Mouse (Mus musculus): ENCODE measurements around the gene Fgfr2.
"Not testable (repeated sequence)": the region's sequence is repeated elsewhere in the genome, so short reads cannot be mapped to it uniquely, and the experiment has no call there.

Fgfr2 gene

DNA sequence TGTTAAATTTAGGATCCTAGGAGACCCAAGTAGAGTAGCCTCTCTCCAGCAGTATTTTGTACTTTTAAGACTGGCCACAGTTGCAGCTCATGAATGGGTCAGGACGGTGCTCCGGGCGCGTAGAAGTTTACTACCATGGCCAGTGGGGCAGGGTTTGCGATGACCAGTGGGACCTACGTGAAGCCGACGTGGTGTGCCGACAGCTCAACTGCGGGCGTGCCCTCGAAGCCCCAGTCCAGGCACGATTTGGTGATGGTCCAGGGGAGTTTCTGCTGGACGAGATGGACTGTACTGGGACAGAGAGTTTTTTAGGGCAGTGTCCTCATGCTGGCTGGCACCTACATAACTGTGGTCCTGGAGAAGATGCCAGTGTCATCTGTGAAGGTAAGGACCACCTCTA lies 1935.2 kb downstream of the Fgfr2 start:
- DNase-seq, result no peak

DNA sequence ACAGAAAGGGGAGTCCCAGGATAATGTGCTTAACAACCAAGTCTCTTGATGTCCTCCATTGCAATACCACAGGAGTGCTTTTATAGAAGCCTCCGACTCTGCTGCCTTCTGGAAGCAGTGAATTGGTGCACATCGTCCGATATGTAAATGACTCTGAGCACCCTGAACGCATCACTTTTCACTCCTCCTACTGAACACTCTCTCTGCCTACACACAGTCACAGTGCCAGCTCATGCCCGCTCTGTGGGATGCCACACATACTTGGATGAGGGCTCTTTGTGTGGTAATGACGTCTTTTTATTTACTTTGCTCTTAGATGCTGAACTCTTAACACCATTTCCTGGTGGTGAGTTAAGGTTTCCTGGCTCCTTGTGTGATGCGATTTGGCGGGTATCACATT lies 1936.1 kb downstream of the Fgfr2 start:
- DNase-seq, result peak; percentile 85

DNA sequence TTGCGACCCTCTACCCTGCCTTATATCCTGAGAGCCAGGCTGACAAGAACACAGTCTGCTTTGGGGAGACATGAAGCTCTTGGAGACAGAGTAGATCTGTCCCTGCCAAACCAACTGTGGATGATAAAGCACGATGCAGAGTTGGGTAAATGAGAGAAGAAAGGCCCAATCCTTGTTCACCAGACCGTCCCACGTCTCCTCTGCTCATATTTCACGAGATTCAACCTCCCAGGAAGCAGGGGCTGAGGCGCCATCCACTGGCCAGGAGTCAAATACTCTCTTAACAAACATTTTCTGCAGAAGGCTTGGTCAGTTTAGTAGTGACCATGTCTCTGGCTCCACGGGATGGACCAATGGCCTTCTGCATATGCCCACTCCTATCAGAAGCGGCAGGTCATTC lies 1938.8 kb downstream of the Fgfr2 start:
- no peak for DNase-seq

DNA sequence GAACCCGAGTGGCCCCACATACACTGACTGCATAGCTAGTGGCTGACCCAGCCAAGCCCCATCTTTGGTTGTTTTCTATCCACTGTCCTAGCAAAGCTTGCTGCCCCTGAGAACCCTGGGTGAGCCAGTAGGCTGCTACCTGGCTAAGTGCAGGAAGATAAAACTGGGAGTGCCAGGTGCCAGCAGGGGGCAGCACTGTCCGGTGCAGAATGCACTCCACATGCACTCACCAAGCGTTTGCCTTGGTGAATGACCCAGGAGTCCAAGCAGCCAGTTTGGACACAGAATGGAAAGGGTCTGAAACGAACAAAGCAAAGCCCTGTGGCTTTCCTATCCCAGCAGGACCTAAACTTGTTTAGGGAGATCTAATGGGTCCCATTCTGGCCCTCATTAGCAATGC lies 1940.5 kb downstream of the Fgfr2 start:
- DNase-seq, result peak; percentile 28

DNA sequence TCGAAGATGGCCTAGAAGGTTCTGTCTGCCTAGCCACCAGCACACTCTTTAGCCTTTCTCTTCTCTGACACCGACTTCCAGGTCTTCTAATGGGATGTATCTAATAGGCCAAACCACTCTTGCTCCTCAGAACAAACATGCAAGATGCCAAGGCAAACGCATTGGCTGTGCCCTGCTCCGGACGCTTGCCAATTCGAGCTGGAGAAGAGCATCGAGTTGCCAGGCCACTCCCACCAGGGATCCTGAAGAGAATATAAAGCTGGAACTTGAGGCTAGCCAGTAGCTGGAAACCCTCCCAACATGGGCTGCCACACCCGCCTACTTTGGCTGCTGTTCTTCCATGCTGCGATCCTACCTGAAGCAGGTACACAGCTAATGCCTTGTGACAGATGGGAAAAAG lies 1949.0 kb downstream of the Fgfr2 start, which contains the start of gene 5430419D17Rik:
Gene 5430419D17Rik, plus strand, starts transcription at position 282 of the 400 bp plus-strand sequence.
- DNase-seq, result no peak

GRCm38 (mm10) chr7:131169099-131169498 lies 1954.1 kb downstream of the Fgfr2 start:
- no peak for DNase-seq

GRCm38 (mm10) chr7:131167771-131168170 lies 1955.4 kb downstream of the Fgfr2 start:
- no peak for DNase-seq

GRCm38 (mm10) chr7:131162251-131162650 lies 1960.9 kb downstream of the Fgfr2 start:
- DNase-seq, result no peak

DNA sequence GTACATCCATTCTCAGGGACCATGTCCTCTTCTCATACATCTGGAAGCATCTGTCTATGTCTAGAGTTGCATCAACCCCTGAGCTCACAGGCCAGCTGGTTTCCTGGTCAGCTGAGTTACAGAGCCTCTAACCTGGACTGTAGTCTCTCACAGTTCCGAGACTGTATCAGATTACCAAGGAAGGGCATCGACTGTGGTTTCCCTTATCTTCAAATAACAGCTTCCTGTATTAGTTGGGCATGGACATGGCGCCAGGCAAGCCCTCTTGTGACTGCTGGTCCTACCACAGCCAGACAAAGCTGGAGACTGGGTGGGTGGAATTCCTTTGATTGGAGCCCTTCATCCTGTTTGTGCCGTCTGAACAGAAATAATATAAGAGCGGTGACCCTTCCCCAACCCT lies 1970.1 kb downstream of the Fgfr2 start:
- DNase-seq, result no peak

DNA sequence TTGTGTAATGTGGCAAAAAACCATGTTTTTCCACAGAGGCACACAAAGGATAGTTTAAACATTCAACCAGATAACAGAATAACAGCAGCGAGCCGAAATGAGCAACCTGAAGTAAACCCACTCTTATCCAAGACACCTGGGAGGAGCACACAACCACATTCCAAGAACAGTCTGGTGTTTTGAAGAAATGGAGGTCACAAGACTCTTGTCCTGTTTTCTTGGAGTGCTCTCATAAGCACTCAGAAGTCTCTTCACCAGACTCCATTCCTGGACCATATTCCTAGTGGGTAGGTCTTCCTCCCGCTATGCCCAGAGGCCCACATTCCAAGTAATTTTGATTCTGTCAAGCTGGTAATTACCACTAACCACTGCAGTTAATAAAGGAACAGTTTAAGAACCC lies 1973.0 kb downstream of the Fgfr2 start:
- DNase-seq, result no peak

- no peak for DNase-seq
These were observed 1976.9 kb downstream of the Fgfr2 start, which contains the start of gene 4933402N03Rik for GRCm38 (mm10) chr7:131146214-131146613. Gene 4933402N03Rik, minus strand, starts transcription at chr7:131146314.

DNA sequence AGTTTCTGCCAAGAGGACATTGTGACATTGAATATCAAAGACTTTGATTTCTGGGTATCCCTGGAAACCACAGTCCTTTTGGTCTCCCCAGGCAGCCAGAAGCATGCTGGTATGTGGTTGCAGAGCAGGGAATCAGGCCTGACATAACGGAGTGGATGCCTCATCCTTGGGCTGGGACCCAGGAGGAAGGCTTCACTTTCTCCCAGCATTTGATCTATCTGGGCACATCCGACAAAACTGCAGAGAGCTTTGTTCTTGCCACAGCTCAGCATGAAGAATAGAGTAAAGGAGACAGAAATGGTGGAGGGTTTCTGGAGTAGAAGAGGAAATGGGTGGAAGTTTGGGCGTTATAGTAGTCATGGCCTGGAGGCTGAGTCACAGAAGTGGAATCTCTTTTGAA lies 1990.0 kb downstream of the Fgfr2 start:
- DNase-seq, result no peak

- DNase-seq, result no peak
These were observed 1993.1 kb downstream of the Fgfr2 start for GRCm38 (mm10) chr7:131130021-131130420.

DNA sequence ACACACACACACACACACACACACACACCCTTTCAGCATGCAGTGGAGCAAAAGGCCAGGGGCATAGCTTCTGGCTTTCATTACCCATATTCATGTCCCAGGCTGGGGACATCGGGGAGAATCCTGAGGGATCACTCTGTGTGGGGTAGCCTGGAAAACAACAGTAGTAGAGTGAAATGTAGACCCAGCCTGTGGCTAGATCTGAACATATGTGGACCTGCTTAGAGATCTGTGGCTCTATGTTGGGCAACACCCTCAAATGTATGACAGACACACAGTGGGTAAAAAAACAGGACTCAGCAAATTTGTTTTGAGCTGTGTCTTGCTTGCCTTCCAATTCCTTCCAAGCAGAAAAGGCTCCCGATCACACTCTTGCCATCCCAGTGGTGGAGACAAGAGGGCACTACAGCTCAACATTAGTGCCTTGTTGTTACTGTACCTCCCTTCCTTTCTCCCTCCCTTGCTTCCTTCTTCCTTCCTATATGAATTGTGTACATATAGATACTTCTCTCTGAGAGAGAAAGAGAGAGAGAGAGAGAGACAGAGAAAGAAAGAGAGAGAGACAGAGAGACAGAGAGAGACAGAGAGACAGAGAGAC lies 2000.8 kb downstream of the Fgfr2 start:
- peak; percentile 2 for DNase-seq

DNA sequence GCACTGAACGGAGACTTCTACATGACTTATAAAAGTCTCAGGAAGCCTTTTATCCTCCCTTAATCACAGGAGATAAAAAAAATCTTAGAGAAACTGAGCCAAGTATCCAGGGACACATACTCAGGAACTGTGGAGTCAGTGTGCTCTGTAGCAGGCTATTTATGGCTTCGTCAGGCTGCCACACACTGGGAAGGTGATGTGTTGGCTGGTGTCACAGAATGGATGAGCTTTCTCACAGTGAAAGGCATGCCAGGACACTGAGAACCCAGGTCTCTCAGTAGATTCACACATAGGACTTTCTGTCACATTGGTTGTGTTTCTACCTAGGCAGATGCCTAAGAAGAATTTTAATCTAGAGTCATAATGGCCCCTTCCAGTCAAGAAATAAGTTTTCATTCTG lies 2008.7 kb downstream of the Fgfr2 start:
- DNase-seq, result peak; percentile 43

GRCm38 (mm10) chr7:131113676-131114075 lies 2009.5 kb downstream of the Fgfr2 start:
- peak; percentile 7 for DNase-seq

- DNase-seq, result peak; percentile 71
These were observed 2010.7 kb downstream of the Fgfr2 start for GRCm38 (mm10) chr7:131112486-131112885.

- DNase-seq, result not testable (repeated sequence)
These were observed 2040.7 kb downstream of the Fgfr2 start for GRCm38 (mm10) chr7:131082403-131082802.

GRCm38 (mm10) chr7:131075956-131076355 lies 2047.2 kb downstream of the Fgfr2 start:
- peak; percentile 8 for DNase-seq

GRCm38 (mm10) chr7:131074098-131074497 lies 2049.1 kb downstream of the Fgfr2 start:
- not testable (repeated sequence) for DNase-seq

DNA sequence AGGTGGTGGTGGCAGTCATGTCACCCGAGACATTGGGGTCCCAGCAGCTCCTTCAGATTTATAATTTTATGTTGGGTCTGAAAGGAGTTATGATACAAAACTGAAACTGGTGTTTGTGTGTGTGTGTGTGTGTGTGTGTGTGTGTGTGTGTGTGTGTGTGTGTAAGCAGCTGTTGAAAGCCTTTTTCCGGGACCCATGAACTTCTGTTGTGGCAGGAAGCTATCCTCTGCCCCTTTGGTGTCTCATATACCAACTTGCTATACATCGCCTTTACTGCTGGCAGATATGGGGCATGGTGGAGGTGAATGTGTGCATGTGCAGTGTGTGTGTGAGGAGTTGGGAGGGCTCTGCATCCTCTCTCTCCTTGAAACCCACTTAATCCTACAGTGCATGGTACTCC lies 2049.7 kb downstream of the Fgfr2 start:
- DNase-seq, result not testable (repeated sequence)

- DNase-seq, result peak; percentile 7
These were observed 2055.0 kb downstream of the Fgfr2 start for GRCm38 (mm10) chr7:131068191-131068590.

- DNase-seq, result no peak
These were observed 2060.6 kb downstream of the Fgfr2 start for GRCm38 (mm10) chr7:131062541-131062940.

- not testable (repeated sequence) for DNase-seq
These were observed 2063.3 kb downstream of the Fgfr2 start for GRCm38 (mm10) chr7:131059808-131060207.

- not testable (repeated sequence) for DNase-seq
These were observed 2065.2 kb downstream of the Fgfr2 start for GRCm38 (mm10) chr7:131057918-131058317.

Data from right cerebral cortex, adult 18-20 months (tissue).